Mouse (Mus musculus) heart, adult 2 months (tissue): Measurements from ENCODE around the gene Dnajb14. TPM values are rescaled to one million over a fixed set of nuclear protein-coding genes. Genes with fewer than 3 reads are reported as not detected.

Source experiments
- DNase-seq, 2 experiments: peaks; one replicate each; pipeline ENCODE4 v3.0.0; 2021
- H3K27ac ChIP-seq: fragments of 200-600 bp; 2 replicates; pipeline ENCODE4 v1.8.1; 2022
- H3K27me3 ChIP-seq: fragments of 200-500 bp; 2 replicates; pipeline ENCODE4 v1.6.1; 2012; ENCODE audit warnings: mild to moderate bottlenecking, low read length, inconsistent platforms, mixed read lengths; ENCODE audit not compliant: control insufficient read depth, insufficient read depth
- H3K36me3 ChIP-seq: fragments of 200-500 bp; 2 replicates; pipeline ENCODE4 v1.6.1; 2012; ENCODE audit warnings: low read length, inconsistent platforms; ENCODE audit not compliant: control insufficient read depth, insufficient read depth
- H3K4me1 ChIP-seq: fragments of 200-500 bp; 2 replicates; pipeline ENCODE4 v1.6.1; 2011; ENCODE audit warnings: low read length; ENCODE audit not compliant: control insufficient read depth, insufficient read depth
- H3K4me3 ChIP-seq: fragments of 200-600 bp; 2 replicates; pipeline ENCODE4 v1.8.1; 2022
- H3K79me2 ChIP-seq: fragments of 200-500 bp; replicated peaks from 2 replicates; pipeline ENCODE4 v1.6.1; 2012; ENCODE audit warnings: mild to moderate bottlenecking, inconsistent platforms, low read length, moderate library complexity, mixed read lengths; ENCODE audit not compliant: control insufficient read depth, insufficient read depth
- H3K9ac ChIP-seq: fragments of 200-500 bp; 2 replicates; pipeline ENCODE4 v1.6.1; 2012; ENCODE audit warnings: low read depth, mild to moderate bottlenecking, control low read depth, inconsistent platforms, low read length, mixed read lengths
- CTCF ChIP-seq: fragments of 200-600 bp; IDR thresholded peaks from 2 replicates; pipeline ENCODE4 v1.8.1; 2022; ENCODE audit warnings: antibody characterized with exemption, mild to moderate bottlenecking, moderate library complexity
- EP300 ChIP-seq: fragments of 200-500 bp; IDR thresholded peaks from 2 replicates; pipeline ENCODE4 v1.6.1; 2011; ENCODE audit warnings: low read depth, low read length, control low read depth; ENCODE audit not compliant: insufficient read depth
- POLR2A ChIP-seq: fragments of 200-500 bp; IDR thresholded peaks from 2 replicates; pipeline ENCODE4 v1.6.1; 2011; ENCODE audit warnings: mild to moderate bottlenecking, low read depth, low read length, control low read depth; ENCODE audit not compliant: insufficient read depth
- WGBS: fragments of 180-500 bp; shearing (Covaris S2); methylation state at CpG from one replicate; pipeline ENCODE4 v1.1.7; 2018; 5-methylcytosine and 5-hydroxymethylcytosine counted together
- intact Hi-C: fragments of 180-260 bp; cut with DNase I; formaldehyde crosslinking; loops from one replicate; pipeline ENCODE4 v1.15.1; 2025
- polyA plus RNA-seq: library from polyadenylated mRNA; depleted of rRNA; stranded (reverse); fragments of >200 nt; gene quantifications from 2 replicates; pipeline ENCODE4 v1.2.3, GENCODE M21; 2012
- total RNA-seq, 2 experiments: library from RNA; stranded (reverse); gene quantifications; 2 replicates each; pipeline ENCODE4 v1.2.3; 2021

Dnajb14 gene
- total and polyA plus RNA-seq, 3 experiments, result 3.2 to 11.5 (median 10.1) TPM

DNA sequence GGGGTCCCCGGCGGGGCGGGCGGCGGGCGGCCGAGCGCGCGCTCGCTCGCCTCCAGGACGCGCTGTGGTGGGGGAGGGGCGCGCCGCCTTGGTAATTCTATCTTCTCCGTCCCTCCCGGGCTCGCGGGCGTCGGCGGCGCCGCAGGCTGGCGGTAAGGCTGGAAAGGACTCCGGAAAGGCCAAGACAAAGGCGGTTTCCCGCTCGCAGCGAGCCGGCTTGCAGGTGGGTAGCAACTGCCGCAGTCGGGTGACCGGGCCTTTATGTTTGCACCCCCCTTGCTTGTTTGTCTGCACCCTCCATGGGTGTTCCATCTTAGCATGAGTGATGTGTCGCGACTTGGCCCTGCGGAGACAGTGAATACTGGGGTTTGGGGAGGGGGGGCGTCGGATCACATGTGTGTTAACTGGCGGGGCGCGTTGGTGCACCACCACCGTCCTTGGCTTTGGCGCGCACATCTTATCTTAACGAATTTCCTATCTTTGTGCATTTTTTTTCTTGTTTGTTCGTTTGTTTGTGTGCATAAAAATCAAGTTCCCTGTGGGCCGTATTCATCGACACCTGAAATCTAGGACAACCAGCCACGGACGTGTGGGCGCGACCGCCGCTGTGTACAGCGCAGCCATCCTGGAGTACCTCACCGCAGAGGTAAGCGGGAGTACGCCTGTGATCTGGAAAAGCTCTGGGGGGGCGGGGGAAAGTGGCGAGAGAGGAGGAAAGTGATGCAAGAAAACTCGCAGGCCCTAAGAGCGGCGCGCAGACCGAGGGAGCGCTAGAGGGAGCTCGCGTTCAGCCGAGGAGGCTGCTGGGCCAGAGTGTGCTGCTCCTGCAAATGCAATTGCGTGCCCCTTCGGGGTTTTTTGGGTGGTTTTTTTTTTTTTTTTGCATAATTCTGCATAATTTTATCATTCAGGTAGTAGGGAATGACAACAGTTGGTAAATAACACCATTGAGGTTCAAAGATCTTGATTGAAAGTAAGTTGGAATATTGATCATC lies 2.2 kb upstream of the Dnajb14 start:
- intact Hi-C loops, result loop anchor here (1.0 to 10.0 kb wide), 7 partner anchors 53 to 1210 kb away; partner anchors contain the start of genes Adh5, Lamtor3, Mttp and Rap1gds1
- peak; percentile 87 to 88 for DNase-seq
- H3K36me3 ChIP-seq, result no peaks in the 10 kb centered on the region; the same call in 1 of the 2 replicates
- 0 out of 2 replicates have a peak, but pooled peaks cover 2% of the 10 kb centered on the region for H3K79me2 ChIP-seq
- no peaks in the 10 kb centered on the region for H3K4me1 ChIP-seq
- H3K4me3 ChIP-seq, result peak overlapping the region; percentile 81
- TF ChIP-seq EP300 (peak; percentile 46; the same call in 1 of the 2 replicates), POLR2A (no peak), CTCF (peak; percentile 90)
- under 1% methylated on average over 65 of the region's 74 CpGs for WGBS
- peak overlapping the region; percentile 50 for H3K9ac ChIP-seq
- peak overlapping the region; percentile 70 for H3K27ac ChIP-seq
- H3K27me3 ChIP-seq, result no peaks in the 10 kb centered on the region

DNA sequence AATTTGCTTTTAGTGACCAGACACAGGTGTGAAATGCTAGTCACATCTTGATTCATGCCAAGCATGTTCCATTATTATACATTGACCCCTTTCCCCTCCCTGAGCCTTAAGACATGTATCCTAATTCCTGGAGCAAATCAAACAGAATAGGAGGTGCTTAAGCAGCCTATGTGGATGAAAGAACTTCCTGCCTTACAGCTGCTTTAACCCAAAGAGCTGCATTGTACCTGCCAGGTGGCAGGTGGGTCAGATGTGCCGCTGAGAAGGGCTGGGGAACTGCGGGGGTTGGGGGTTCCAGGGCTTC lies 390 bp upstream of the Dnajb14 start:
- Histone ChIP-seq H3K4me3 (peak overlapping the region; percentile 69), H3K36me3 (no peaks in the 10 kb centered on the region; the same call in 1 of the 2 replicates), H3K9ac (peak overlapping the region; percentile 98), H3K27me3 (no peaks in the 10 kb centered on the region), H3K4me1 (no peaks in the 10 kb centered on the region), H3K79me2 (0 out of 2 replicates have a peak, but pooled peaks cover 2% of the 10 kb centered on the region), H3K27ac (peak overlapping the region; percentile 97)
- intact Hi-C loops, result loop anchor here (5.0 to 10.0 kb wide), 3 partner anchors 210 to 1208 kb away; partner anchors contain the start of genes Adh5 and Rap1gds1
- TF ChIP-seq CTCF (no peak), EP300 (no peak), POLR2A (no peak)
- WGBS, result 3% methylated on average over 2 of the region's 2 CpGs
- DNase-seq, result no peak

DNA sequence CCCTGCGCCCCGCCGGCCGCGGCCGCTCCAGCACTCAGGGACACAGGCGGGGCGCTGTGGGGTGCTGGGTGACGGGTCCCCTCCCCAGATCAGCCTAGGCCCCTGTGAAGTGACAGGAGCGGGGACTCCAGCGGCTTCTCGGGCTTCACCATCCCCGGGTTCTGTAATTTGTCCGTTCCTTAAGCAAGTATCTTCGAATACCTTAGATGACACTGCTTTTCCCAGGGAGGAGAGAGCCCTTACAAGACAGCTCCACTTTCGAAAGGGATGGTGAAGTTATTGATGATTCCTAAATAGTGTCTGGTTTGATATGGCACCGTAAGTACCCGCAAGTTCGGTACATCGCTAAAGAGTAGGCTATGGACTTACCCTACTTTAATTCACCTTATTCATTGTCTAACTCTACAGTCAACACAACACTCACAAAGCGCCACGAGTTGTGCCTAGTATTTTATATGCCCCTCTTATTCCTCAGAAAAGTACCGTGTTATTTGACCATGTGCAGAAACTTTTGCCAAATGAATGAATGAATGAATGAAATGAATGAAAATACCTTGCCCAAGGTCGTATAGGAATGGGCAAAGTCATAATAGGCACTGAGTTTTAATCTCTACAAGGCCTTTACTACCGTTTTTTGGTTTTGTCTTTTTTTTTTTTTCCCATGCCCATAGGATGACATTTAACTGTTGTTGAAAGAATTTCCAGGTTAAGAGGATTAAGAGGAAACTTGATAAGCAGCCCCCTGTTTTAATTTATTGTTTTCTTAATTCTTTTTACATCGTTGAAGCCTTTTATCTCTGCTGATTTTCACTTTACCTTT lies 829 bp downstream of the Dnajb14 start:
- H3K27ac ChIP-seq, result peak overlapping the region; percentile 88
- H3K79me2 ChIP-seq, result 0 out of 2 replicates have a peak, but pooled peaks cover 2% of the 10 kb centered on the region
- peak overlapping the region; percentile 98 for H3K9ac ChIP-seq
- DNase-seq, result no peak
- H3K4me3 ChIP-seq, result peak overlapping the region; percentile 54
- no peaks in the 10 kb centered on the region for H3K27me3 ChIP-seq
- WGBS, result 2% methylated on average over 25 of the region's 26 CpGs
- intact Hi-C loops, result loop anchor here (5.0 to 10.0 kb wide), 3 partner anchors 209 to 1206 kb away; partner anchors contain the start of genes Adh5 and Rap1gds1
- no peaks in the 10 kb centered on the region; the same call in 1 of the 2 replicates for H3K36me3 ChIP-seq
- H3K4me1 ChIP-seq, result no peaks in the 10 kb centered on the region
- TF ChIP-seq POLR2A (no peak), CTCF (no peak), EP300 (no peak)

DNA sequence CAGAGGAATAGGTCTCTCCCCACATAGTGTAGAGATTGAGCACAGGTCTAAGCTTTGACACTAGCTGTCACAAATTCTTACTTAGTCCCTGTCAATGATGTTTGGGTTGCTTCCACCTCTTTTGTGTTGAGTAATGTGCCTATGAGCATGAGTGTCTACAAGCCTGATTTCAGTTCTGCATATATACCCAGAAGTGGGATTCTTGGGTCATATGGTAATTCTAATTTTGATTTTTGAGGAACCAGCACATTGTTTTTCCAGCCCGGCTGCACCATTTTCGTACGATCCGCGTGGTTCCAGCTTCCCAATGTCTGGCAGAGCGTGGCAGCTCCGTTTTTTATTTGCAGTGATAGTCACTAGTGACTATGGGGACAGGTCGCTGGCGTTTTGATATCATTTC lies 1.9 kb downstream of the Dnajb14 start:
- Histone ChIP-seq H3K4me3 (no peak overlapping the region), H3K36me3 (no peaks in the 10 kb centered on the region; the same call in 1 of the 2 replicates), H3K27me3 (no peaks in the 10 kb centered on the region), H3K27ac (no peak overlapping the region), H3K4me1 (no peaks in the 10 kb centered on the region), H3K79me2 (0 out of 2 replicates have a peak, but pooled peaks cover 2% of the 10 kb centered on the region), H3K9ac (no peak overlapping the region)
- WGBS, result 95% methylated on average over 9 of the region's 9 CpGs
- peak in 1 of 2 experiments; percentile 32 for DNase-seq
- intact Hi-C loops, result loop anchor here (5.0 to 10.0 kb wide), 3 partner anchors 208 to 1205 kb away; partner anchors contain the start of genes Adh5 and Rap1gds1
- TF ChIP-seq POLR2A (no peak), EP300 (no peak), CTCF (no peak)

DNA sequence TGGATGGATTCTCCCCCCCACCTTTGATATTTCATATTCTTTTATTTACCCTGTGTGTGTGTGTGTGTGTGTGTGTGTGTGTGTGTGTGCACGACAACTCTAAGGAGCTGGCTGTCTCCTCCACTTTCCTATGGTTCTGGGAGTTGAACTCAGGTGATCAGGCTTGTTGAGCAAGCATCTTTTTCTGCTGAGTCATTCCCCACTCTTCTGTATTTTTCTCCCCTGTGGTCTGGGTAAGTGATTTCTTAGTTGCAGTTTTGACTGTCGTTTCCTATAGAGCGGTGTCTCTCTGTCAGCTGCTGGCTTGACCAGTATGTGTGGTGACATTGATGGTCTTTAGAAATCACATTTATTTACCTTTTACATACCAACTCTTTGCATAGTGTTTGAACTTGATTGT lies 11.8 kb downstream of the Dnajb14 start:
- intact Hi-C loops, result no loop called here
- no peak overlapping the region for H3K9ac ChIP-seq
- H3K36me3 ChIP-seq, result no peaks in the 10 kb centered on the region
- DNase-seq, result no peak
- no peaks in the 10 kb centered on the region for H3K4me1 ChIP-seq
- H3K79me2 ChIP-seq, result no peaks in the 10 kb centered on the region; the same call in 1 of the 2 replicates
- WGBS, result 69% methylated on average over 3 of the region's 3 CpGs
- H3K27ac ChIP-seq, result no peak overlapping the region
- H3K27me3 ChIP-seq, result no peaks in the 10 kb centered on the region
- no peak overlapping the region for H3K4me3 ChIP-seq
- TF ChIP-seq POLR2A (no peak), CTCF (no peak), EP300 (no peak)
